Mouse (Mus musculus): ENCODE measurements around the gene Pcdh8.

Gene Pcdh8

DNA sequence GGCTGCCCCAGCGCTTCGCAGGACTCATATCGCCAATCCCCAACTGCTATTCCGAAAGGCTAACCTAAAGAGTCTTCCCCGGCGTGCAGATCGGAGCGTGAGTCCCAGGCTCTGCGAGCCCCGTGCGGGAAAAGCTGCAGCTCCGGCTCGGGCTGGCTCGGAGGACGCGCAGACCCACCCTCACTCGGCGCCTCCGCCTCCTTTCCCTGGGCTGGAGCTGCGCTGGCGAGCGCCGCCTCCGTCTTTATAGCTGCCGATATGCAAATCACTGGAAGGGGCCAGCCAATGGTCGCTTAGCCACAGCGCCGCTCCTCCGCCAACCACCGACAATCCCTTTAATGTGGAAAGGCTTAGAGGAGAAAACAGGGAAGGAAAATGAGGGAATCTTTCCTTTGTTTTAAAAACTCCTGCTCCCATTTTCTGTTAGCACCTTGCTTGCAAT, at the start of gene Pcdh8:
TSS of gene Pcdh8 (minus strand) at position 219 of the 442 bp plus-strand sequence.
- DNase-seq (ENCODE audit: low spot score in 2 of 2), result peak; percentile 67 to 77

DNA sequence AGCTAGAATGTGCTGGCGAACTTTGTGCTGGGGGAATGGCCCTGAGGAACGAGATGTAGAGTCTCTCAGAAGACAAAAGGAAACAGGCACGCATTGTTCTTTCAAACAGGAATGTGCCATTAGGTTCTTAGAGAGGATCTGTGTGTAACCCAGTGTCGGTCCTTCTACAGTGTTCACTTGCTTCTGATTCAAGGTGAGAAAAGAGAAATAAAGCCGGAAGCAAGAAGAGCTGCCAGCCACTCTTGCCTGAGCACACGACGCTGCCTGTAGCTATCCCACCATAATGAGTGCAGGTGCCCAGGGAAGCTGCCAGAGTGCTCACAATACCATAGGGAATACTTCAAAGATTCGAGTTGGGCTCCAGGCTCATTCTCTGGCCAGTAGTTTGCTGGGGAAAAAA, 43.6 kb upstream of the Pcdh8 start:
- DNase-seq (ENCODE audit: low spot score in 2 of 2), result no peak

DNA sequence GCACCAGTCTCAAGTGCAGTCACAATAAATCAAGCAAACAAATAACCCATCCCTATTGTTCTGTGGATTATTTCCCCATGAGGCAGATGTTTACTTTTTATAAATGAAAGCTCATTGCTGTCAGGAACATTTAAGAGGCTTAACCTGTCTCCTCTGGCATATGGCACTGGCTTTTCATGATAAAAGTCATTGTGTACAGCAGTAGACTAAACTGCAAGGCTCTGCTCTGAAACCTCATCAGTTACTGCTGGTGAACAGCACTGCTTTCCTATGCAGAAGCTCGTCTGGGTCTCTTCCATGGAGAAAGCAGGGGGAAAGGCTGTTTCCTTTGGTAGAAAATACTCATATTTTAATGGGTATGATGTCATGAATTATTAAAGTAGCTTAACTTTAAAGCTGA, 43.0 kb upstream of the Pcdh8 start:
- no peak for DNase-seq (ENCODE audit: low spot score in 2 of 2)

DNA sequence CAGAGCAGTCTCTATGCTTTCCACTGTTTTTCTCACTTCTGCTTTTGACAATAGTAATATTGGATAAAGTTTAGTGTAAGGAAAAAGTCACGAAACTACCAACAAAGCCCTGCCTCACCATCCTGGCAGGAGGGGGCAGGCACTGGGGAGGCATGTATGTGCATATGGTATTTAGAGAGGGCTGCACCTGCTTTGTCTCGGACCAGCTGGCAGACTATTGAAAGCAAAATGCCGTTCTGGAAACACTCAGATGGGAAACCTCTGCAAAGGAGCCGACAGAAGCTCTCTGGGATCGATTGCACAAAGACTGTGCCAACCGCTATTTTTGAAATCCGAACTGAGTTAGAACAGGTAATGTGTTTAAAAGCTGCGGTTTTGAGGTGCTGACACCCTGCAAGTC, 22.1 kb upstream of the Pcdh8 start:
- no peak for DNase-seq (ENCODE audit: low spot score in 2 of 2)

DNA sequence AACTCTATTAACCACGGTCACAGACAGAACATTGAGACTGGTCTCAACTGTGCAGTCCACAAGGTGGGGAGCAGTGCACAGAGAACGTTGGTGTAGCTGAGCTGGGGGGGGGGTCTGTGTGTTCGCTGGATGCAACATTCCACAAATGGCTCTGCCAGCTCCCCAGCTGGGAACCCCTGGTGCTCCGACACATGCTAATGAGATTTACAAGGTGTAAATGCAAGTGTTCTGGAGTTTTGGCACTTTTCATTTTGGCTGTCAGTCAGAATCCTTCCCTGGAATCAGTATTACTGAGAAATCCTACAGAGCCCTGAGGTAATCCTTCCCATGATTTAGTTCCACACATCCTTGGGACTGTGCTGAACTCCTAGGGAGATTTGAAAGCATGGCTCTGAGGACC, 18.4 kb upstream of the Pcdh8 start:
- no peak for DNase-seq (ENCODE audit: low spot score in 2 of 2)

DNA sequence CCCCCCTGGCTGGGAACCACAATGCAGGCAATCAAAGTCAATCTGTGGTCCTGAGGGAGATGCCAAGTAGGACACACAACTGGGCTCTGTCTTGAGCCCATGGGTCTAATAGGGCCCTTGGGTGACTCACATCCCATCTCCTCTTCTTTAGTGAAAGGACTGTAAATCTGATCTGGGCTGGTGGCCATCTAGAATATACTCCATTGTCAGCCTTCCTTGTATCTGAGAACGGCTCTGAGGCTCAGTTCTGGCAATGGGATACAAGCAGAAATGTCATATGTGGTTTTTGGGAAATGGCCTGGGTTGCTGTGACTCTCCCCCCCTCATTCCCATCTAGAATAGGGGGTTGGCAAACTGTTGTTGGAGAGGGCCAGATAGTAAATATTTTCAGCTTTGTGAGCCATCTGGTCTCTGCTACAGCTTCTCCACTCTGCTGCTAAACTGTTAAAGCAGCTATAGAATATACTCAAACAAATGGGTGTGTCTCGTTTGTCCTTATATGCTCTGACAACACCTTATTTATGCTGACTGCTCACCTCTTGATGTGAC, 17.6 kb upstream of the Pcdh8 start:
- DNase-seq (ENCODE audit: low spot score in 2 of 2), result no peak

DNA sequence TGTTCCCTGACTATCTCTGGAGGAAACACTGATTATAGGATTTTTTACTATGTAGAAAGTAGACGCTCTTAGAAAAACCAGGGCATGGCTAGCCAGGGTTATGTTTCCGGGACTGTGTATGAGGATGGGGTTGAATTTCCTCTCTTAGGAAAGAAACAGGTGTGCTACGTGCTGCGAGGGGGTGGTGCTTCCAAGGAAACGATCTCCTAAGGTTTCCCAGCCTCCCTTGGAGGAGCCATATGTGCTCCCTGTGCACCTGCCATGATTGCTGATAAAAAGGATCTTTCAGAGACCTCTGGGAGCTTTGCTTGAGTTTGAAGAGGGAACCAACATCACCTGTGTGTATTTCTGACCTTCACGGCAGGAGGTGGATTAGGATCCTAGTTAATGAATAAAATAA, 16.8 kb upstream of the Pcdh8 start:
- no peak for DNase-seq (ENCODE audit: low spot score in 2 of 2)

DNA sequence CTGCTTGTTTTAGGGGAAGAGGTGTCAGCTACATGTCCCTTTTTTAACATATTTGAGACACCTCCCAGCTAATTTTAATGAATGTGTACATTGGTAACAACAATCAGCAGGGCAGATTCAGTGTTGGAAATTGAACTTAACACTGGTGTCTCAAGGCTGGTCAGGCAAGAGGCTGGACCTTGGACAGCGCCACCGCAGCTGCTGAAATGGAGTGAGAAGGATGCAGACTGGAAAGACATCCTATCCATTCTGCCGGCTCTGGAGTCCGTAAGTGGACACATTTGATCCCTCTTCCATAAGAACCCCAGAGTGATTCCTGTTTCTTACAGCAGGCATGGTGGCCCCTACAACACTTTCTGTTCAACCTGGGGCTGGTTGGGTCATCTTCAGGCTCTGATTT, 14.3 kb upstream of the Pcdh8 start:
- DNase-seq (ENCODE audit: low spot score in 2 of 2), result no peak

DNA sequence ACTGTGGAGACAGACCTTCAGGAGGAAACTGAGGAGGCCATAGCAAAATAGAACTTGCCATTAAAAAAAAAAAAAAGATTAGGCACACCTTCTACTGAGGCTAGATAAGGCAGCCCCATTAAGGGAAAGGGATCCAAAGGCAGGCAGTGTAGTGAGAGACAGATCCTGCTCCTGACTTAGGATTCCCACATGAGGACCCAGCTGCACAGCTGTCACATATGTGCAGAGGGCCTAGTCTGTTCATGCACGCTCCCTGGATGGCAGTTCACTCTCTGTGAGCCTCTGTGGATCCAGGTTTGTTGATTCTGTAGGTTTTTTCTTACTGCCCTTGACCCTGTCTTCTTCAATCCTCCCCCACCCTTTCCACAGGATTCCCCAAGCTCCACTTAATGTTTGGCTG, 9.8 kb upstream of the Pcdh8 start:
- no peak for DNase-seq (ENCODE audit: low spot score in 2 of 2)

DNA sequence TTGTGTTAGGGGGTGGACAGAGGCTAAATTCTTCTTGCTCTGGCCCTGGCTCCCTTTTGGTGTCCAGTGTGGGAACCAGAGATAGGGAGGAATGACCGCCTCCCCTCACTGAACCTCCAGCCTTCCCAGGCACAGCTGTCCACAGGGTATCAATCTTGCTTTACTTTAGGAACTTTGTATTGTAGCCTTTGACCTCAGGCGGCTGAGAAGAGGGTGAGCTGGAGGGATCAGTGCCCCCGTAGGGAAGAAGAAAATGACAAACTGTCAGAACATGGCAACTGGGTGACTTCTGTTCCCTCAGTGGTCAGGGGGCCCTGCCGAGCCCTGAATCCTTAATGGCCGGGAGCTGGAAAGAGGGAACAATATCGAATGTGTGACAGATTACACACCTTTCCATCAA, 9.2 kb upstream of the Pcdh8 start:
- DNase-seq (ENCODE audit: low spot score in 2 of 2), result no peak

DNA sequence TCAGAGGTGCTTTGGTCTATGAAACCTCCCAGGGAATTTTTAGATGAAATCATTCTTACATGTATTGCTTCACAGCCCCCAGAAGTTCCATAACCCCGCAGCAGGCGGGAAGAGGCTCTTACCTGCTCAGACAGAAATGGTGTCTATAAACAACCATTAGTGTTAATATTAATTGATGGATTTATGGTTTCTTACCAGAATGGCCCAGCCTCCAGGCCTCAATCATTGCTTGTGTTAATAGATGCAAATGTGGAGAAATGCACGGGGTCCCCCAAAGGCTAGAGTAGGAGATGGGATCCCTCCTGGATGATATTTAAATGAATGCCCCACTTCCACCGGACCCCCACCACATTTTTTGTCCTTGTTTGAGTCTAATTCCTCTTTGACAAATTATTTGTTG, 8.7 kb upstream of the Pcdh8 start:
- DNase-seq (ENCODE audit: low spot score in 2 of 2), result no peak

DNA sequence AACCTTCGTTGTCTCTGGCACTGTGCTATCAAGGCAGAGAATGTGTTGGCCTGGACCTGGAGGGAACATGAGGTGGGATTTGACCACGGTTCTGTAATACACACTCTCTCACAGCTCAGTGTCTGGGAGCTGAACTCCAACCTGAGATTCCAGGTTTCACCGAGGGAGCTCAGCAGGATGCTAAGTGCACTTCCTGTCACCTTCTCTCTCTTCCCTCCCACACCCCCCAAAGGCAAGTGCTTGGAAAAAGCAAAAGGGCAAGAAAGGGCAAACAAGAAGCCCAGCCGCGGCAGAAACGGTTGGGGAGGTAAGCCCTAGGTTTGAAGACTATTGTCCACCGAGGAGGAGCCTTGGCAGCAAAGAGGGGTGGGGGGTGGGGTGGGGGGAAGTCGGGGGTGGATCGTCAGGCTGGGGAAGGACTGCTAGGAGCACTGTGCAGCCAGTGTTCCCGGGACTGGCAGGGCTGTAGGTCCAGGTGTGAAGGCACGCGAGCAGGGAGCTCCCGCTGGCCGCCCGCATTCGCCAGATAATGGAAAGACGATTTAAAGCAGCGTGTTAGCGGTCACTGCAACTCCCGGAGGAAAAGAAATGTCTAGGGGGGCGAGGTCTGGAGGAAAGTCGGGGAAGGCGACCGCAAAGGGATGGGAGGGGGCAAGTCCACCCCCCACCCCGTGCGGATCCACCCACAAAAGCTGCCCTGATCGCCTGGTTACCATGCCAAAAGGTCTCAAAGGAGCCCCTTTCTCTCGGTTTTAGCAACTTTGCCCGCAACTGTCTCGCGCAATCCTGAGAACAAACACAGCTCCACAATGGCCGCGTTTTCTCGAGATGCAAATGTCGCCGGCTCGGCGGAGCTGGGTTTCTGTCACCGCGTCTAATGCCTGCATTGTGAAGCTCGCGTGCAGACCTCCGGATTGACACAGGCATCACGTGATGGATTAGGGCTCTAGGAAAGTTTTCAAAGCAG, 2.6 kb upstream of the Pcdh8 start:
- no peak for DNase-seq (ENCODE audit: low spot score in 2 of 2)

DNA sequence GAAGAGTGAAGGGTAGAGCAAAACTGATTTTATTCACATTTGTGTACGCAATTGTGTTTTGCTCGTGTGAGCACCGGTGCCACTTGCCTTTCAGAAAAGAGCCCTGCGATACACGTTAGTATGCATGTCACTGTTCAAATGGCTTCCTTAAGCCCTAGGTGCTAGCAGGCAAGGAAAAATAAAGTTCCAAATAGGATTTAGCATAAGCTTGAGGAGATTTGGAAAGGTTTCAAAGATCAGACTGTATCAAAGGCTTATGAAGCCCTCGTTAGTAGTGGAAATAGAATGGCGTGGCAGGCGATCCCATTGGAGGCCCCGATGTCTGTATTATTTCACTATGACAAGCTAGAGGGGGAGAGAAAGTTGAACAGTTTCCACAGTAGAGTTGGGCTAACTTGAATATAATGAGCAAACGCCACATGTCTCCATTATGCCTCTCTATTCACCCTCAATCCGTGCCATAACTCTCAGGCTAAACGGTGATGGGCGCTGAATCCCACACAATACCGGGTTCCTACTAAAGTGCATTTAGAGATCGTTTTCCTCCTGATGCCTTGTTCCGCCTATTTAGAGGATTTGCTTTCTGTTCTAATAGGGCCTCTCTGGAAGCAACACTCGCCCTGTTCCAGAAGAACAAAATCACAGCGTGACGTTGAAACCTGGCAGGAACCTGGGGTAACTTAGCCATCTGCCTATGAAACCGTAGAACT, 845 bp upstream of the Pcdh8 start:
- DNase-seq (ENCODE audit: low spot score in 2 of 2), result no peak

DNA sequence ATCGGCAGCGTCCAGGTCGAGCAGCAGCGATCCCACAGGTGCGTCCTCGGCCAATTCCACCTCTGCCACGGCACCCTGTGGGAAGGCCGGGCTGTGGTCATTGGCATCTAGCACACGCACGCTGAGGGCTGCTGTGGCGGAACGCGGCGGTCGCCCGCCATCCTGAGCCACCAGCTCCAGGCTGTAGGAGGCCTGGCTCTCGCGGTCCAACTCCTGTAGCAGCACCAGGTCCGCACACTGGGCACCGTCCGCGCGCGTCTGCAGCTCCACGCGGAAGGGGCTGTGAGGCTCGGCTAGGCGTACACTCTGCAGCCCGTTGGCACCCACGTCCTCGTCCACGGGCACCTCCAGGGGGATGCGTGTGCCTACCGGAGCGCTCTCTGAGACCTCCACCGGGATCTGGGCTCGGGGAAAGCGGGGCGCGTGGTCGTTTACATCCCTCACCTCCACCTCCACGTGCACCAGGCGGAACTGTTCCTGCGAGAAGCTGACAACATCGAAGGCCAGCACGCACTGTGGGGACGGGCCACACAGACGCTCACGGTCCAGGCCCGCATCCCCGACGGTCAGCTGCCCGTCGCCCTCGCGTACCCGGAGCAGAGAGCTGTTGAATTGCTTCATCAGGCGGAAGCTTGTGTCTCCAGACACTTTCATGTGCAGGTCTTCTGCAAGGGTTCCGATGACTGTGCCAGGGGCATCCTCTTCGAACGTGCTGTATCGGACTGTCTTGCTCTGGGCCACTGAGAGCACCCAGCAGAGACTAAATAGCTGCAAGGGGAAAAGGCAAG, 612 bp downstream of the Pcdh8 start:
- DNase-seq (ENCODE audit: low spot score in 2 of 2), result no peak

DNA sequence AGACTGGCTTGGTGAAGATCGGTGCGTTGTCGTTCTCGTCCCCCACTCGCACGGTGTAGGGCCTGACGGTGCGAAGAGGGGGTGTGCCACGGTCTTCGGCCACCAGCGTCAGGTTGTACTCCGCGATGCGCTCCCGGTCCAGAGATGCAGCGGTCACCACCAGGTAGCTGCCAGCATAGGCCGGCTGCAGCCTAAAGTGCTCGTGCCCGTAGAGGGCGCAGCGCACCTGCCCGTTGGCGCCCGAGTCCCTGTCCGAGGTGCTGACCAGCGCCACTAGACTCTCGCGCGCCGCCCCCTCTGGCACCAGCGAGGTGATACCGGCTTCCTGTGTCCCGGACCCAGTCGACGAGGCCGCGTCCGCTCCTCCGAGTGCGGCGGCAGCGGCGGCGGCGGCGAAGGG, 1.5 kb downstream of the Pcdh8 start:
- peak; percentile 74 to 88 for DNase-seq (ENCODE audit: low spot score in 2 of 2)

DNA sequence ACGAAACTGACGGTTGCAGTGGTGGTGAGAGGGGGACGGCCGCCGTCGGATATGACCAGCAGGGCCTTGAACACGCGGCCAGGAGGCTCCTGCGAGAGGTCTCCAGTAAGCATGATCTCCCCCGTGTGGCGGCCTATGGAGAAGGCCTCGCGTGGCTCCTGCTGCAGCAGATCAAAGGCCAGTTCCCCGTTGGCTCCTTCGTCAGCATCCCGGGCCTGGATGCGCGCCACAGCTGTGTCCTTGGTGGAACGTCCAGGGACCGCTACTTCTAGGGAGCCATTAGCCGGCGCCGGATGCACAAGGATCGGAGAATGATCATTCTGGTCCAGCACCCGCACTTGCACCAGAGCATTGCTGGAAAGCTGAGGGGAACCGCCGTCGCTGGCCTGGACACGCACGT, 2.1 kb downstream of the Pcdh8 start:
- DNase-seq (ENCODE audit: low spot score in 2 of 2), result no peak

DNA sequence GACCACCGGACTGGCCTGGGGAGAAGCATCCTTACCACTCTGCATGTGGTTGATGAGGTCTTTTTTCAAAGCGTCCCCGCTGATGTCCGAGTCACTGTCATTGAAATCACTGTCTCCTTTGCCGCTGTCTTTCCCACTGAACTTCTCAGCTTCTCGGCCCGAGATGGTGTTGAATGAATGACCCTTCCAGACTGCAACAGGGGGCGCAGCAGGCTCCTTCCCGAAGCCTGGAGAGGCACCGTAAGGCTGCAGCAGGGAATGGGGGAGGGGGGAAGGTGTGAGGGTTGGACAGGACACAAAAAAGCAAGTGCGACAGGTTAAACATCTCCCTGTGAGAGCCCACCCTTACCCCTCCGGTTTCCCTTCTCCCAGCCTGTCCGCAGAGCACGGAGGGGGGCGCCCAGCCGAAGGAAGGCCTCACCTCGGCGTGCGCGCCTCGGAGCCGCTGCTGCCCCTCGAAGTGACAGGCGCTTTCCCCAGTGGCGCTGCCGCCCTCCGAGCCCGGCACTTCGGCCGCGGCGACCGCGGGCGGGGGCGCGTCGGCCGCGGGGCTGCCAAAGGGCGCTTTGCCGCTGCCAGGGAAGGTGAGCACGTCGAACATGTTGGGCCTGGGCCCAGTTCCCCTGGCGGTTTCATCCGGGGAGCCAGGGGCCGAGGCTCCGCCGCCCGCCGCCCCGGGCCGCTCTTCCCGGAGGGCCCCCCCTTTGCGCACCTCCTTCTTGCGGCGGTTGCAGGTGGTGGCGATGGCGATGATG, 2.9 kb downstream of the Pcdh8 start:
- no peak for DNase-seq (ENCODE audit: low spot score in 2 of 2)

DNA sequence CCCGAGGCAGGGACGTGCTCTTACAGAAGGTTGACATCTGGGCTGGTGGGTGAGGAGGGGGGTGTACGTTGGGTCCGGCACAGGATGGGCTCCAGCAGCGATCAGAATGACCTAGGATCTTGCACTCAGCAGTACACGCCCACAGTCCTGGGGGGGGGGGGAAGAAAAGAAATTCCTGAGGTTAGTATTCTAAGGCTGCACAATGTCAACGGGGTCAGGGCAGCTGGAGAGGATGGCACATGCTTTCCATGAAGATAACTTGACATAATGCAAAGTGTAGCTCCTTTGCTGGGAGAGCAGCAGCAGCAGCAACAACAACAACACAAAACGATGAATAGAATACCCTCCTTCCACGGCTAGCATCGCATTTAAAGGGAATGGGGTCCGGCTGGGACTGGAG, 3.5 kb downstream of the Pcdh8 start:
- DNase-seq (ENCODE audit: low spot score in 2 of 2), result no peak

DNA sequence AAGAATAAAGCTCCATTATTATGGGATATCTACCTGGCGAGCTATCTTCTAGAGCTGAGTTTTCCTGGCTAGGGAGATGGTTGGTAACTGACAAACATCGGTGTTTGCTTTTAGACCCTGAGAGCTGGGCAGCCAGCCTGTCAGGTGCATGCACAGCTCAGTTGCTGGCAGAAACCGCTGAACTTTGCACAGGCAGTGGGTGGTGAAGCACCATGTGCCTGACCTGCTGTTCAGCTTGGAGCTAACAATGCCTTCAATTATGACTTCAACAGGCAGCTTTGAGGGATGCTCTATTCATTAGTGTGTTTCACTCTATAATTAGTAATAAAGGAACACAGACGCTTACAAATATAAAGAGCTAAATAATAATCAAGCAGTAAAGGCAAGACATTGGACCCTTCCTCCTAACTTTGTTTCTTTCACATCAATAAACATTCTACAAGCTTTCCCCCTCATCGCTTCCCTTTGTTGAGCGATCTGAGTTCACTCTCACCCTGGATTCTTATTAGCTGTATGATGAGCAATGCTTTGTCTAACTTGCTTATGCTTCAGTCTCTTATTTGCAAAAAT, 5.8 kb downstream of the Pcdh8 start:
- DNase-seq (ENCODE audit: low spot score in 2 of 2), result no peak

DNA sequence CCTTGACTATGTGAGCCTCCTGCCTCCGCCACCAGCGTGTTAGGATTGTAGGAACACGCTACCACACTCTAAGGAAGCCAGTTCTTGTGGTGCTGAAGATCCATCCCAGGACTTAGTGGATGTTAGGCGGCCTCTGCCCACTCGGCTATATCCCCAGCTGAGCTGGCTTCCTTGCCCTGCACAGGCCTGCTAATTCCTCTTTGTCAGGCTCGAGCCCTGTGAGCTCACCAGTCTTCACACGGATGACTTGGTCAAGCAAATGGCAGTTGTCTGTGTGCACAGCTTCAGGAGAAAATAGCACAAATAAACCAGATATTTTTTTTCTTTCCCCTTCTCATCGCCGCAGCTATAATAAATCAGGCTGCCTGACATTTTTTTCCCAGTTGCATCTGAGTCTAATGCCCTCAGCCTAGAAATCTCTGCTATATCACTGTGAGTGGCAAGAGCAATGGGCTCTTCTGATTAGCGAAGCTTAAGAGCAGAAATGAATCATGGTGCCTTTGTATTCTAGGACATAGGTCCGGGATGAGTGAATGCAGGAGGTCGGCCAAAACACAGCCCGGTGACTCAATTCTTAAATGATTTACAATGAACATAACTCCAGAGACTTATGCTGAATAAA, 16.4 kb downstream of the Pcdh8 start:
- no peak for DNase-seq (ENCODE audit: low spot score in 2 of 2)
